Mouse (Mus musculus): ENCODE data around the gene Olfr1085.
"Not testable (repeated sequence)": the region's sequence is repeated elsewhere in the genome, so short reads cannot be mapped to it uniquely, and the experiment has no call there.

Olfr1085 gene

DNA sequence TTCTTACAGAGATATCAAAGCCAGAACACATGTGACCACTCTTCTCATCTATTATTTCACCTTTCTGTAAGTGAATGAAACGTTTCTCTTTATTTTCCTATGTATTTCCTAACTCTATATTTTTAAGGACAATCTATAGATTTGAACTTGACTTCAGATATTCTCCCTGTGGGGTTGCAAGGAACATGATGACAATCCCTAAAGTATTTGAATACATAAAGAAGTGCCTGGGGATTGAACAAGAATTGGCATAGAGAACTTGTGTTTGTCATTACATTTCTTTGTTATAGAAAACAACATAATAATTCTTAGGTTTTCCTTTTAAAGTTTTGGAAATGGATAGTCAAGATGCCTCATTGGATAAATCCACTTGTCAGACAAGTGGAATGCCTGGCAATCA, at the start of gene Olfr1085:
Gene Olfr1085, minus strand, starts transcription at position 101 of the 400 bp plus-strand sequence.
- DNase-seq (ENCODE audit: low spot score in 2 of 2) = no peak

DNA sequence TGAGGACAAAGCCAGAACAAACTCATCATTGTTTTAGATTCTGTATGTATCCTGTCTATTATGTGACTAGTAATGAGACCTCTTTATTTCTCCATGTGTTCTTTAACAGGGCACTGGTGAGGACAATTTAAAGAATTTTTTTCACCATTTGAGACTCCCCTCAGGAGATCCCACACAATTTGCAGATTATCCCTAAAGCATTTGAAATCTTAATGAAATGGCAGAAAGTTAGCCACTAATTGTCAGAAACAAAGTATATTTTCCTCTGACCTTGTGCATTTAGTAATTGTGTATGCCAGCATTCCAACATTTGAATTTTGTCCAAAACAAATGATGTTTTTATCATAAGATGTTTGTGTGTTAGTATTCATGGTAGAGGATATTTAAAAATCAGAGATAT, 36.5 kb upstream of the Olfr1085 start, which contains the start of gene Olfr1087:
Gene Olfr1087, minus strand, starts transcription at position 101 of the 400 bp plus-strand sequence.
- DNase-seq (ENCODE audit: low spot score in 2 of 2) = no peak

DNA sequence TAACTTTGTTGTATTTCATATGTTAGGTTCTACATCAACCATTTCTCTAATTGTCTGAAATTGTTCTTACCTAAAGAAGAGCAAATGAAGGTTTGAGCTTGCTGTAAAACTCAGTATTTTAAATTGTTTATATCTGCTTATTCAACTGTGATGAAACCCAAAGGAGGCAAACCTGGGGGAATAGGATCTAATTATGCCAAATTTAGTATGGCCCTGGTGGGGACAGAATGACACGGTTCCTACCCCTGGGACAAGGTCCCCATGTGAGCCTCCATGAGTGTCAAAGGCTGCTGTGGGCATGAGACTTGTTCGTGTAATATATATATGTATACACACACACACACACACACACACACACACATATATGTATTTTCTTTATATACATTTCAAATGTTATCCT, 18.2 kb upstream of the Olfr1085 start, which contains the start of gene Olfr1086:
Gene Olfr1086, minus strand, starts transcription at position 101 of the 400 bp plus-strand sequence.
- no peak for DNase-seq (ENCODE audit: low spot score in 2 of 2)

DNA sequence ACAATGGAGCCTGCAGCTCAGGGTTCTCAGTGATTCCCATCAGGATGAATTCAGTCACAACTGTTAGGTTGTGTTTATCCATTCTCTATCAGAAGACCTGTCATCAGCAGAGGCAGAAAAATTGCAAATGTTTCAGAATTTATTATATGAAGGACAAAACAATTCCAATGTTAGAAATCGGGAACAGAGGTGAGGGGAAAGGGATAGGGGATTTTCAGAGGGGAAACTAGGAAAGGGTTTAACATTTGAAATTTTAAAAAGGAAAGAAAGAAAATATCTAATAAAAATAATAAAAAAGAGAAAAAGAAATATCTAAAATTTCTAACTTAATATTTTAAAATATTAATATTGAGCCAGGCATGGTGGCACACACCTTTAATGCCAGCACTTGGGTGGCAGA, 22.2 kb downstream of the Olfr1085 start, which contains the start of gene Olfr1084:
Gene Olfr1084, minus strand, starts transcription at position 101 of the 400 bp plus-strand sequence.
- DNase-seq (ENCODE audit: low spot score in 2 of 2) = not testable (repeated sequence)
